9 mouse cellular contexts compared by ENCODE assay signal in genomic region chr1:71036999-71037398, GRCm38 (mm10).
DNase-seq lines count a peak whose midpoint lies in the region; ATAC-seq and TF ChIP-seq lines count a peak whose summit lies in the region.
"Had no signal": no experiment of that assay in that cellular context is flagged by ENCODE, and none has a peak within 500 bp of the region (broad histone marks: within the 10 kb centered on the region; RNA-seq: fewer than 3 reads in every experiment).

No protein-coding gene starts in this region.

- no peak overlapping the region for H3K9ac ChIP-seq in heart, adult 2 months (ENCODE audit: low read depth, low read length)
- no peak overlapping the region for H3K9ac ChIP-seq in stomach, postnatal 0 days (ENCODE audit: low read length)
- H3K9ac ChIP-seq: limb, embryonic 15.5 days had no signal

- H3K9me3 ChIP-seq in stomach, postnatal 0 days (ENCODE audit: control insufficient read depth, low read length): no peaks in the 10 kb centered on the region
- H3K9me3 ChIP-seq: limb, embryonic 15.5 days had no signal

- DNase-seq in heart, adult 2 months: no peak
- no peak for DNase-seq in heart, postnatal 25 days (ENCODE audit: low spot score)
- DNase-seq in ES-CJ7 (ENCODE audit: low read depth, low spot score) (peak; percentile 87), liver (peak; percentile 39)
- peak; percentile 21 for DNase-seq in stomach, postnatal 0 days (ENCODE audit: low spot score)
- no peak for DNase-seq in adrenal gland, postnatal 25 days
- DNase-seq in adrenal gland, postnatal 10 days: no peak

- H3K4me2 ChIP-seq in stomach, postnatal 0 days (replicated peaks; ENCODE audit: low read depth): no peak overlapping the region
- H3K4me2 ChIP-seq: limb, embryonic 15.5 days had no signal

- TF ChIP-seq EP300 in heart, adult 2 months (IDR thresholded peaks at IDR 0.05; ENCODE audit: insufficient read depth, low read depth, low read length): no peak
- TF ChIP-seq EP300 in stomach, postnatal 0 days (optimal IDR thresholded peaks at IDR 0.05): no peak

- peak; percentile 50 for TF ChIP-seq CTCF in heart, adult 2 months (IDR thresholded peaks at IDR 0.05)
- peak; percentile 75 for TF ChIP-seq CTCF in stomach, postnatal 0 days (IDR thresholded peaks at IDR 0.05; ENCODE audit: low read depth)

- H3K27ac ChIP-seq in heart, adult 2 months: no peak overlapping the region
- H3K27ac ChIP-seq in stomach, postnatal 0 days (replicated peaks): no peak overlapping the region
- H3K27ac ChIP-seq: limb, embryonic 15.5 days had no signal

- H3K79me2 ChIP-seq in heart, adult 2 months (replicated peaks; ENCODE audit: control insufficient read depth, insufficient read depth, low read length): no peaks in the 10 kb centered on the region

- H3K4me1 ChIP-seq in heart, adult 2 months (ENCODE audit: control insufficient read depth, insufficient read depth, low read length): no peaks in the 10 kb centered on the region
- no peaks in the 10 kb centered on the region for H3K4me1 ChIP-seq in stomach, postnatal 0 days (replicated peaks; ENCODE audit: control insufficient read depth, insufficient read depth)
- H3K4me1 ChIP-seq: limb, embryonic 15.5 days had no signal

- TF ChIP-seq POLR2A in heart, adult 2 months (IDR thresholded peaks at IDR 0.05; ENCODE audit: insufficient read depth, low read depth, low read length): no peak

- 76% methylated on average over 7 of the region's 7 CpGs for WGBS in heart, adult 2 months
- 65% methylated on average over 7 of the region's 7 CpGs for WGBS in stomach, postnatal 0 days

- H3K36me3 ChIP-seq in heart, adult 2 months (ENCODE audit: control insufficient read depth, insufficient read depth, low read length): no peaks in the 10 kb centered on the region
- no peaks in the 10 kb centered on the region for H3K36me3 ChIP-seq in stomach, postnatal 0 days (ENCODE audit: control insufficient read depth, insufficient read depth, low read length)
- H3K36me3 ChIP-seq: limb, embryonic 15.5 days had no signal

- no peak overlapping the region for H3K4me3 ChIP-seq in heart, adult 2 months
- H3K4me3 ChIP-seq in stomach, postnatal 0 days (ENCODE audit: low read depth, low read length): no peak overlapping the region
- H3K4me3 ChIP-seq: limb, embryonic 15.5 days had no signal

- no peaks in the 10 kb centered on the region for H3K27me3 ChIP-seq in heart, adult 2 months (ENCODE audit: control insufficient read depth, insufficient read depth, low read length)
- no peaks in the 10 kb centered on the region for H3K27me3 ChIP-seq in stomach, postnatal 0 days (ENCODE audit: control insufficient read depth, insufficient read depth, low read length)
- H3K27me3 ChIP-seq: limb, embryonic 15.5 days had no signal

- intact Hi-C loops in heart, adult 2 months (cut with DNase I): no loop called here
- intact Hi-C loops in heart, postnatal 25 days (cut with DNase I): no loop called here

- peak; percentile 75 for ATAC-seq in erythroblast, adult 5-6 weeks (replicated peaks; ENCODE audit: low FRiP score, poor library complexity, severe bottlenecking)
- ATAC-seq in stomach, postnatal 0 days (ENCODE audit: low FRiP score, low TSS enrichment): peak; percentile 59

Comparison
In these comparisons a context has a peak if more than half of its experiments do, and no peak if none do; other contexts are left out.
1. DNase-seq: peak in ES-CJ7 (single experiment), liver (single experiment) and stomach, postnatal 0 days (single experiment); none in heart, adult 2 months (0 of 2), heart, postnatal 25 days (single experiment), adrenal gland, postnatal 25 days (single experiment) and adrenal gland, postnatal 10 days (single experiment).